Mouse (Mus musculus) kidney, postnatal 0 days (tissue): ENCODE results near the gene Gucy1b2. TPM values are rescaled to one million over a fixed set of nuclear protein-coding genes. Genes with fewer than 3 reads are reported as not detected.

Source experiments
- ATAC-seq: fragments of 200-750 bp; cut with Nextera tagmentation; replicated peaks from 2 replicates; pipeline ENCODE4 v1.8.0; 2017; ENCODE audit warnings: low read depth, moderate number of reproducible peaks, moderate TSS enrichment, moderate library complexity; ENCODE audit not compliant: low FRiP score
- DNase-seq: peaks from one replicate; pipeline ENCODE4 v3.0.0-alpha.2; 2016; ENCODE audit warnings: low spot score
- H3K27ac ChIP-seq: fragments of 300-500 bp; sonication (generic); 2 replicates; pipeline ENCODE4 v1.5.1; 2014; ENCODE audit warnings: mild to moderate bottlenecking
- H3K27me3 ChIP-seq: fragments of 300-500 bp; sonication (generic); 2 replicates; pipeline ENCODE4 v1.6.1; 2014; ENCODE audit warnings: low read length, mixed read lengths; ENCODE audit not compliant: insufficient read depth
- H3K36me3 ChIP-seq: fragments of 300-500 bp; sonication (generic); 2 replicates; pipeline ENCODE4 v1.6.1; 2014; ENCODE audit warnings: low read length, mixed read lengths; ENCODE audit not compliant: insufficient read depth
- H3K4me1 ChIP-seq: fragments of 300-500 bp; sonication (generic); replicated peaks from 2 replicates; pipeline ENCODE4 v1.6.1; 2014; ENCODE audit warnings: antibody characterized with exemption, low read length, mixed read lengths; ENCODE audit not compliant: insufficient read depth
- H3K4me2 ChIP-seq: fragments of 300-500 bp; sonication (generic); 2 replicates; pipeline ENCODE4 v1.6.1; 2014; ENCODE audit warnings: mild to moderate bottlenecking, low read length, moderate library complexity, mixed read lengths
- H3K4me3 ChIP-seq: fragments of 300-500 bp; sonication (generic); replicated peaks from 2 replicates; pipeline ENCODE4 v1.5.1; 2014; ENCODE audit warnings: low read depth, low read length
- H3K9ac ChIP-seq: fragments of 300-500 bp; sonication (generic); 2 replicates; pipeline ENCODE4 v1.6.1; 2014; ENCODE audit warnings: low read depth, low read length
- H3K9me3 ChIP-seq: fragments of 300-500 bp; sonication (generic); replicated peaks from 2 replicates; pipeline ENCODE4 v1.6.1; 2016; ENCODE audit warnings: low read length, inconsistent platforms, mixed read lengths
- CTCF ChIP-seq: IDR thresholded peaks from 2 replicates; pipeline ENCODE4 v1.5.1; 2016; ENCODE audit warnings: antibody characterized with exemption, low read depth, mild to moderate bottlenecking, moderate library complexity
- WGBS: fragments of 180-500 bp; shearing (Covaris S2); extraction: QIAGEN DNeasy Blood & Tissue Kit; methylation state at CpG from one replicate; pipeline ENCODE4 v1.1.7; 2014; 5-methylcytosine and 5-hydroxymethylcytosine counted together
- polyA plus RNA-seq: library from polyadenylated mRNA; unstranded; fragments of >200 nt; fragmentation: Nextera tagmentation; extraction: Ambion mirVana; gene quantifications from 2 replicates; pipeline ENCODE4 v1.2.1, GENCODE M21; 2015

The Gucy1b2 gene
- polyA plus RNA-seq, 1 experiment from 2014 or later: not detected

DNA sequence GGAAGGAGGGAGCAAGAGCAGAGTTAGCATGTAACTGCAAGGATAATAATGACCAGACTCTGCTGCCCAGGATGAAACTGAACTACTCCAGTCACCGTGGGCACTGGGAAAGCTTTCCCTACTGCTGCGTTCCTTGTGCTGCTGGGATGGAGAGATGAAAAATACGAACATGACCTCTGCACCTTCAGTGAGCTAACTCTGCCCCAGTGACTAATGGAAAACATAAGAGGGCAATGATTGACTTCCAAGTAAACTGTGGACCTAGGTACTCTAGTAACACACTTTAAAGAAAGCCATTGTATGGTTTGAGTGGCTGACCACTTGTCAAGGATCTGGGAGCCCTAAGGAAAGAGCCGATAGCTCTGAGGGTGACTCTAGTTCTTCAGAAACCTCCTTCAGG lies 17.9 kb downstream of the Gucy1b2 start:
- Histone ChIP-seq H3K9ac (no peak overlapping the region), H3K27me3 (no peaks in the 10 kb centered on the region), H3K27ac (no peak overlapping the region), H3K36me3 (no peaks in the 10 kb centered on the region), H3K4me1 (no peaks in the 10 kb centered on the region), H3K4me2 (no peak overlapping the region), H3K4me3 (no peak overlapping the region), H3K9me3 (no peaks in the 10 kb centered on the region)
- WGBS: 79% methylated on average over 4 of the region's 4 CpGs
- DNase-seq: no peak
- peak; percentile 65 for ATAC-seq
- TF ChIP-seq CTCF: no peak

DNA sequence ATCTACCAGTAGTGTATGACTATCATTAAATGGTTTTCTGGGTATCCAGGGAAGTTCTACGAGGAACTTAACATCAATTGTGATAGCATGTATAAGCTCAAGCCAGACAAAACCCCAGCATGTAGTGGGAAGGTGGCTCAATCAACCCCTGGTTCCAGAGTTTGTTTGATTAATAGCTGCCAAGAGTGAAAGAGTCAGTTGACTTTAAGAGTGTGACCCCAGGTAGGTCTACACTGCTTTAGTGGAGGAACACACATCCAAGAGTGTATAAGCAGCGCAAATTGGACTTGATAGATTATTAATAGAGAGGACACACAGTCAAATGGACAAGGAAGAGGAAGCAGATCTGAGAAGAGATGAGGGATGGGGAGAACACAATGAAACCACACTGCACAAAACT lies 18.3 kb downstream of the Gucy1b2 start:
- no peak for DNase-seq
- no peak overlapping the region for H3K4me2 ChIP-seq
- WGBS: 93% methylated on average over 2 of the region's 2 CpGs

DNA sequence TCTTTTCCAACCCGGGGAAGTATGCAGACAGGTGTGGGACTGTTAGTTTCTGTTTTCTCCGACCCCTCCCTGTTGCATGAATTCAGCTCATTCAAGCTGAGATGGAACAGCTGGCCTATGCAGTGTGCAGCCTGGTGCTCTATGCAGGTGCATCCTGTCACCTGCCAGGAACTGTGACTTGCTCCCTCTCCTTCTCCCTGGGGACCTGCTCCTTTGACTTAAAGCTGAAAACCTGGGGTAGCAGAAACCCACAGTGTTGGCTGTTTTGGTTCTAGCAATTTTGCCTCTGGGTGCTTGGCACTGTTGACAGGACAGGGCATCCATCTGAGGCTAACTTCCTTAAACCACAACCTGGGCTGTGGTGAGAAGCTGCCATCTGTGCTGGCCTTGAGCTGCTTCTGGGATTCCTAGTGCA lies 30.8 kb downstream of the Gucy1b2 start:
- ATAC-seq (no peak), DNase-seq (no peak)
- no peaks in the 10 kb centered on the region for H3K36me3 ChIP-seq
- H3K9ac ChIP-seq: no peak overlapping the region
- no peaks in the 10 kb centered on the region for H3K9me3 ChIP-seq
- H3K4me3 ChIP-seq: no peak overlapping the region
- TF ChIP-seq CTCF: no peak
- H3K27me3 ChIP-seq: no peaks in the 10 kb centered on the region
- no peaks in the 10 kb centered on the region for H3K4me1 ChIP-seq
- WGBS: 32% methylated on average over 2 of the region's 2 CpGs
- no peak overlapping the region for H3K27ac ChIP-seq
- no peak overlapping the region for H3K4me2 ChIP-seq

More for the DNA sequence above, 18.3 kb downstream of the Gucy1b2 start:
- Histone ChIP-seq H3K9ac (no peak overlapping the region), H3K27ac (no peak overlapping the region), H3K27me3 (no peaks in the 10 kb centered on the region), H3K4me1 (no peaks in the 10 kb centered on the region), H3K4me3 (no peak overlapping the region), H3K36me3 (no peaks in the 10 kb centered on the region), H3K9me3 (no peaks in the 10 kb centered on the region)
- ATAC-seq: no peak
- TF ChIP-seq CTCF: no peak

DNA sequence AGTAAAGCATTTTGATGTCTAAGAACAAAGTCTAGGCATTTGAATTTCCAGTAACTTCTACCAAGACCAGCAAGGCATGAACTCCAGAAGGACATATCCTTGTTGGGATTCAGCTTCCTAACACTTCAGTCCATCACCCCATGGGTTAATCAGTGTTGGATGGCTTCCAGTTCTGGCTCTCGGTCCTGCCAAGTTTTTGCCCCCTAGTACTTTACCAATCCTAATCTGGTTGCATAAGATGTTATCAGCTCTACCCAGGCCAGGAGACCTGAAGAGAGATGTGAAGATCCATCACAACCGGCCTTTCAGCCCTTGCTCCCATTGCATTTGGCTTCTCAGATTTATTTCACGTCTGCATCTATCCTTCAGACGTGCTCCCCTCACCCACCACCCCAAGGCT lies 33.8 kb downstream of the Gucy1b2 start:
- 58% methylated on average over 4 of the region's 4 CpGs for WGBS
- H3K9me3 ChIP-seq: no peaks in the 10 kb centered on the region

DNA sequence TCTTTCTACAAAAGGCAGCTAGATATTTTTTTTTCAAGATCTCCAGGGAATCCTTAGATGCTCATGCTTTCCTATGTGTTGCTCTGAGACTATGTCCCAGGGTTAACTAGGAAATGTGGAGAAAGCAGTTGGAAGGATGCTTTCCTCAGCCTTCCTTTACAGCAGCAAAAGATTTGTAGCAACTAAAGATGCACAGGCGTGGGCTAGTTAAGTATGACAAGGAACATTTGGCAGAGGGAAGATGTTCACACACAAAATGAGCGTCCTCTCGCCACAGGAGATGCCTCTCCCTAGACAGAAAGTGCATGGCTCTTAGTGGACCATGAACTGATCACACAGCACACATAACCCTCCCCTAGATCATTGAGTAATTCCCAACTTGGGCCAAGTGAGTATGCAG lies 38.6 kb downstream of the Gucy1b2 start:
- H3K9ac ChIP-seq: no peak overlapping the region
- TF ChIP-seq CTCF: no peak
- no peak overlapping the region for H3K4me2 ChIP-seq
- H3K4me1 ChIP-seq: no peaks in the 10 kb centered on the region
- 71% methylated on average over 3 of the region's 3 CpGs for WGBS
- no peak overlapping the region for H3K4me3 ChIP-seq
- no peak overlapping the region for H3K27ac ChIP-seq
- no peaks in the 10 kb centered on the region for H3K36me3 ChIP-seq
- no peaks in the 10 kb centered on the region for H3K27me3 ChIP-seq
- H3K9me3 ChIP-seq: no peaks in the 10 kb centered on the region
- ATAC-seq (no peak), DNase-seq (no peak)

More for the DNA sequence above, 33.8 kb downstream of the Gucy1b2 start:
- Histone ChIP-seq H3K27ac (no peak overlapping the region), H3K4me2 (no peak overlapping the region), H3K9ac (no peak overlapping the region), H3K36me3 (no peaks in the 10 kb centered on the region), H3K4me3 (no peak overlapping the region), H3K27me3 (no peaks in the 10 kb centered on the region), H3K4me1 (no peaks in the 10 kb centered on the region)
- DNase-seq (no peak), ATAC-seq (no peak)
- TF ChIP-seq CTCF: no peak

DNA sequence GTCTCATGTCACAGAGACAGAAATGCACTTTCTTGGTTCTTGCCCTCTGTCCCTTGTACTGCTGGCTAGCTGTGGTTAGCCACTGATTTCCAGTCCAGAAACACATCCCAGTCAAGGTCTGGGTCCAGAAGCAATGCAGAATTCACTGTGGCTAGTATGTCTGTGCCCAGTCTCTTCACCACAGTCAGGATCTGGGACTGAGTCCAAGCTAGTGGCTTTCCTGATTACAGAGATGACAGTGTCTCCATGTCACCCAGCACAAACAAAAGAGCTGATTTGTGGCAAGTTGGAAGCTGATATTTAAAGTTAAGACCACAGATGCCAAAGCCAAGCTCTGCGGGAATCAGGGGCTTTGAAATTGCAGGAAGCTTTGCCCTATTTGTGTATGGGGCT lies 39.4 kb downstream of the Gucy1b2 start:
- Histone ChIP-seq H3K27me3 (no peaks in the 10 kb centered on the region), H3K27ac (no peak overlapping the region), H3K4me1 (no peaks in the 10 kb centered on the region), H3K4me3 (no peak overlapping the region), H3K9me3 (no peaks in the 10 kb centered on the region), H3K4me2 (no peak overlapping the region), H3K36me3 (no peaks in the 10 kb centered on the region), H3K9ac (no peak overlapping the region)
- no peak for ATAC-seq
- 18% methylated on average over 1 of the region's 1 CpGs for WGBS
- TF ChIP-seq CTCF: no peak
- peak; percentile 16 for DNase-seq

DNA sequence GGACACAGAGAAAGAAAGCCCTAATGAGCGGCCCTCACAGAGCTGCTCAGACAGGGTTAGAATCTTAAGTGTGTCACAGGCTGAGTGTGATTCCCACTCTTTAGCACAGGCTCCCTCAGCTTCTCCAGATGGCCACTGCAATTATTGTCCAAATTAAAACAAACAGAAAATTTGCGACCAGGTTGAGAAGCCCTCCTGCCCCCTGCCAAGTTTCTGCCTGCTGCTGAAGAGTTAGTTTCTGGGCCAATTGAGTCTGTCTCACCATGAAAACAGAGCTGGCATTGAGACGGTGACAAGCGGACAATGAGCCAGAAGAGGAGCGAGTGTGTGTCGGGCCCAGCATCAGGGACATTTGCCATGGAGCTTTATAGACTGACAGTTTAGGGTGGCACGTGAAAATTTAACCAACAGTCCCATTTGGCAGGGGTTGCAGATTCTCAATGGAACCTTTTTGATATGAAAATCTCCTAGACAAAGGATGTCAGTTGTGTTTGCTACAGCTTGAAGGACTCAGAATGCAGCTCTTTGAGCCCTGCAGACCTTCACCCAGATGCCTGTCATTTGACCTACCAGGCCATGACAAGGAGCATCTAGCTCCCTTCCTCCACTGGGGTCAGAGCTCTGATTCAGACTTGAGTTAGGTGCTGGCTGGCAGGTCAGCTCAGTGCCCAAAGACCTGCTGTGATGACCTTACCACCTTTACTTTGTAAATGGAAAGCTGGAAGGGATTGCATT lies 39.9 kb downstream of the Gucy1b2 start:
- no peak for TF ChIP-seq CTCF
- H3K4me1 ChIP-seq: no peaks in the 10 kb centered on the region
- no peaks in the 10 kb centered on the region for H3K9me3 ChIP-seq
- H3K27me3 ChIP-seq: no peaks in the 10 kb centered on the region
- 52% methylated on average over 7 of the region's 7 CpGs for WGBS
- DNase-seq (no peak), ATAC-seq (no peak)
- no peak overlapping the region for H3K27ac ChIP-seq
- no peaks in the 10 kb centered on the region for H3K36me3 ChIP-seq
- H3K9ac ChIP-seq: no peak overlapping the region
- no peak overlapping the region for H3K4me3 ChIP-seq
- H3K4me2 ChIP-seq: no peak overlapping the region
